Mouse (Mus musculus): ENCODE measurements around the gene Fosl2. TPM values are rescaled to one million over a fixed set of nuclear protein-coding genes. Genes with fewer than 3 reads are reported as not detected.

Fosl2 gene
- total RNA-seq, 2 experiments from 2014 or later, result 24.7 to 34.7 TPM

- intact Hi-C loops (cut with DNase I), result loop anchor here (10.0 kb wide), 3 partner anchors 208 to 538 kb away; partner anchors contain the start of gene Mrpl33
- peak; percentile 52 to 71 for DNase-seq (ENCODE audit: low spot score in 2 of 2)
Observed at GRCm38 (mm10) chr5:32132971-32133501, 2.6 kb upstream of the Fosl2 start.

DNA sequence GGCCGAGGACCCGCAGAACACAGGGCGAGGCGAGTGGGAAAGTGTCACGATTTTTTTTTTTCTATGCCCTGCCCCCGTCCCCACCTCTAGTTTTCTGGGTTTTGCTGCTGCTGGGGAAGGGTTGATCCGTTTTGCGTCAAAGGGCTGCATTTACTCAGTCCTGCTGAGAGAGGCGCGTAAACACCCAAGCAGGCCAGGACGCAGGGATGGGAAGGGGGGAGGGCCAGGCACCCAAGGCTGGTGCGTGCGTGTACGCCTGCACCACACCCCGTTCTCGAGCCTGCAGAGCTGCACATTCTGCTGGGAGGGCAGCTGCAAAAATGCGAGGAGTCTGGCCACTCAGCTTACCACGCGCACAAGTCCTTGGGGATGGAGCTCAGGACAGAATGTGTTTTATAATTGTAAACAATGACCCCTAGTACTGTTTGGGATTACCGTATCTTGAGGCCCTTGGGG lies 2.0 kb upstream of the Fosl2 start:
- DNase-seq (ENCODE audit: low spot score in 2 of 2), result peak; percentile 66 to 87
- intact Hi-C loops (cut with DNase I), result loop anchor here (10.0 kb wide), 3 partner anchors 209 to 539 kb away; partner anchors contain the start of gene Mrpl33

- peak in 1 of 2 experiments; percentile 16 for DNase-seq (ENCODE audit: low spot score in 2 of 2)
- intact Hi-C loops (cut with DNase I), result loop anchor here (10.0 kb wide), 3 partner anchors 209 to 539 kb away; partner anchors contain the start of gene Mrpl33
Observed at GRCm38 (mm10) chr5:32134051-32134732, 1.4 kb upstream of the Fosl2 start.

DNA sequence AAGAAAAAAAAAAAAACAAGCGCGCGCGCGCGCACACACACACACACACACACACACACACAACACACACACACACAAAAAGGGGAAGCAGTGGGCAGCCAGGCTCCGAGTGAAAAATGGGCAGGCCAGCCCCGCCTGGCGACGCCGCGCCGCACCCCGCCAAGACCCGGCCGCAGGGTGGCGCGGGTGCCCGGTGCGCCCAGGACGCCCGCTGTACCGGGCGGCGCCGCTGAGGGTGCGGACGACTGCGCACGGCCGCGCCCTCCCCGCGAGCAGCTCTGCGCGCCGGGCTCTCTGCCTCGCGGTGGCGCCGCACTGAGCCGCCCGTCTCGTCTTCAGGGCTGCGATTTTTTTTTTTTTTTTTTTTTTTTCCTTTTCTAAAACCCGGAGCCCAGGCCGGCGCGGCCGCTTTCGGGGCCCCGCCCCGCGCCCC lies 682 bp upstream of the Fosl2 start:
- intact Hi-C loops (cut with DNase I), result loop anchor here (5.0 to 10.0 kb wide), 4 partner anchors 153 to 540 kb away; partner anchors contain the start of gene Mrpl33
- DNase-seq (ENCODE audit: low spot score in 2 of 2), result no peak

- DNase-seq (ENCODE audit: low spot score in 2 of 2), result peak in 1 of 2 experiments; percentile 43
- intact Hi-C loops (cut with DNase I), result loop anchor here (2.0 to 10.0 kb wide), 5 partner anchors 154 to 572 kb away; partner anchors contain the start of gene Mrpl33
Observed at GRCm38 (mm10) chr5:32136301-32136863, 781 bp downstream of the Fosl2 start.

GRCm38 (mm10) chr5:32137106-32137522 lies 1.5 kb downstream of the Fosl2 start:
- no peak for DNase-seq (ENCODE audit: low spot score in 2 of 2)
- intact Hi-C loops (cut with DNase I), result loop anchor here (2.0 to 10.0 kb wide), 5 partner anchors 155 to 572 kb away; partner anchors contain the start of gene Mrpl33

DNA sequence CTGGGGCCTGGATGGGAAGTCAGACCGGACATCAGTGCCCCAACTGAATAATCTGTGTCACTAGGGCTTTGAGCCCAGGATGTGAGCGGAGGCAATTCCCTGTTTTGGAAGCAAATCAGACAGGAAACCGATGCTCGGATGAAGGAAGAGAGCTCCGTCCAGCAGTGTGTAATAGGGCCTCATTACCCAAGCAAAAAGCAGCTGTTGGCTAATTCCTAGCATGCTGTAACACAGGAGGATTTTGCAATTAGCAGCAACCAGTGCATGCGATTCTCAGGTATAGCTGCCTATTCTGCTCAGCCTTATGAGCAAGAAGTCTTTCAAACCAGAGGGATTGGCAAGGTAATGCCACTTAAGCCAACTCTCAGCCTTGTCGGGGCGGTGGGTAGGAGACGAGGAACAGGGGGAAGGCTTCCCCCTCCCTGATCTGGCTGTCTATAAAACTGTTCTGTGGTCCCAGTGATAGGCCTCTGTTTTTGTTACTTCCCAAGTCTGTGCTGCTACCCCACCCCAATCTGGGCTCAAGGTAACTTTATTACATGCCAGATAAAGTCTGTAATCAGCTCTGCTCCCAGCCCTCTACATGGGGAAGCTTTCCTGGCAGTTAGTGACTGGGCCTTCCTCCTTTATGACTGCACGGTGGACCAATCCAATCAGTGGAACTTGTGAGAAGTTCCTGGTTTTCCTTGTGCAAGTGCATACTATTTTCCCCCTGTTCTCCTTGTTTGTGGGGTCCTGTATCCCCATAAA lies 3.0 kb downstream of the Fosl2 start:
- intact Hi-C loops (cut with DNase I), result loop anchor here (2.0 to 10.0 kb wide), 6 partner anchors 60 to 544 kb away; partner anchors contain the start of gene Mrpl33
- DNase-seq (ENCODE audit: low spot score in 2 of 2), result no peak

GRCm38 (mm10) chr5:32139516-32140037 lies 4.0 kb downstream of the Fosl2 start:
- peak; percentile 76 to 87 for DNase-seq (ENCODE audit: low spot score in 2 of 2)
- intact Hi-C loops (cut with DNase I), result loop anchor here (2.0 to 10.0 kb wide), 6 partner anchors 59 to 545 kb away; partner anchors contain the start of gene Mrpl33

DNA sequence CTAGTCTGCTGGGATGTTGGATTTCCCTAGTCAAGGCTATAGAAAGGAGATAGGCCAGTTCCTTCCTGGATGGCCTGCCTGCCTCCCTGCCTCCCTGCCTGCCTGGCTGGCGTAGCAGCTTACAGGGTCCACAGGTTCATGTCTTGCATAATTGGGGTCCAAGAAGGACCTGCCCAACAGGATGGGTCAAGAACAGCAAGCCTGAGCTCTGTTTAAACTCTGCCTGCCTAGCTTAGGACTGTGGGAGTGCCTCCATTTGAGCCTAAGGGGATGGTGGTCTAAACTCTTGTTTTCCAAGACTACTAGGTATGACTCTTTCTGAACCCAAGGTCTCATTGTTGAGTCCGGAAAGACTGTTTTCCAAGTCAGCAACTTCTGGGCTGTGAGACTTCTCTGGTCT lies 6.3 kb downstream of the Fosl2 start:
- intact Hi-C loops (cut with DNase I), result no loop called here
- DNase-seq (ENCODE audit: low spot score in 2 of 2), result no peak

DNA sequence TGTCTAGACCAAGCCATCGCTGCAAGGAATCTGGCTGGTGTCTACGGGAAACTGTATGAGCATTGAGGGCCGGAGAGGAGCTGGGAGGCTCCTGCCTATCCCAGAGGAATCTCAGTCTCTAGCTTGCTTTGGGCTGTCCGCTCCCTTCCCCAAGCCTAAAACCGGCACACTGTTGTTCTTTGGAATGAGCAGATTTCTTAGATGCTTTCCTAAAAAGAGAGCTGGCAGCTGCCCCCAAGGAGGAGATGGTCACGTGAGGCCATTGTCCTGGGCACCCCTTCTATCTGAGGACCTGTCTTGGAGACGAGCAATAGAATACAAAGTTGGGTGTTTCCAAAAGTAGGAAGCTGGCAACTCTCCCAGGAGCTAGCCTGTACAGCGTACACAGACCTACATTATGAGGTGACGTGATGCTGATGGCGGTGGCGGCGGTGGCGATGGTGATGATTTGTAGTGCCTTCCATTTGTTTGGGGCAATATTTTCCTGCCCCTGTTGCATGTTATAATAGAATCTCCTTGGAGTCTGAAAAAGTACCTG lies 7.9 kb downstream of the Fosl2 start:
- intact Hi-C loops (cut with DNase I), result no loop called here
- no peak for DNase-seq (ENCODE audit: low spot score in 2 of 2)

DNA sequence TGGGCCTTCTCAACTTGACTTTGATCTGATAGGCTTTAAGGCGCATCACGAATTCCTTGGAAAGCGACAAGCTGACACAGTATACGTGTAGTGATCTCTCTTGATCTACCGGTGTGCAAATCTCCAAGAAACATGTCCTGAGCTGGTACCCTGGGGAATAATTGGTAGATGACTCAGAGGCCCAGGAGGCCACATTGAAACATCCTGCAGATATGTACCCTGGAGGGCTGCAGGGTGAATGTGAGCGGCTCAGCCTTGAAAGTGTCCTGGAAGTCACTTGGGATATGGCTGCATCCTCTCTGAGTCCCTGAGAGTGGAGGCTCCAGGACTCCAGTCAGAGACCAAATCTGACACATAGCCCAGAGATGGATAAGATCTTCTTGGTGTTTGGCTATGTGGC lies 10.7 kb downstream of the Fosl2 start:
- DNase-seq (ENCODE audit: low spot score in 2 of 2), result no peak
- intact Hi-C loops (cut with DNase I), result no loop called here

- intact Hi-C loops (cut with DNase I), result no loop called here
- DNase-seq (ENCODE audit: low spot score in 2 of 2), result no peak
Observed at GRCm38 (mm10) chr5:32148593-32148992, 13.0 kb downstream of the Fosl2 start.

DNA sequence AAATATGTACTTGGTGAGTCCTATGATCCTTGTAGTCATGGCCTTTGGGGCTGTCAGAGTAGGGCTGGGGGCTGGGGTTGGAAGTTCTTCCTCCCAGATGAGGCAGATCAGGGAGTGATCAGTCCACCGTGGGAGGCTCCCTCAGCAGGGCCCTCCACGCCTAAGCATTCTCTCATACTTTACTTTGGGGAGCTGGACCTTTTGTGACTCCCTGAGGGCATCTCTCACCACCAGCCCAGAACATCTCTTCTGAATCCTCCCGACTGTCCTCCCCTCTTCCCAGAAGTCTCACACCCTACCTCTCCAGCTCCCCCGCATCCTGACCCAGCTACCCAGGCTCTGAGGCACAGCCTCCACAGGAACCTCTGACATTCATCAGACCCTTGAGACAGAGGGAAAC lies 15.6 kb downstream of the Fosl2 start:
- DNase-seq (ENCODE audit: low spot score in 2 of 2), result no peak
- intact Hi-C loops (cut with DNase I), result no loop called here

DNA sequence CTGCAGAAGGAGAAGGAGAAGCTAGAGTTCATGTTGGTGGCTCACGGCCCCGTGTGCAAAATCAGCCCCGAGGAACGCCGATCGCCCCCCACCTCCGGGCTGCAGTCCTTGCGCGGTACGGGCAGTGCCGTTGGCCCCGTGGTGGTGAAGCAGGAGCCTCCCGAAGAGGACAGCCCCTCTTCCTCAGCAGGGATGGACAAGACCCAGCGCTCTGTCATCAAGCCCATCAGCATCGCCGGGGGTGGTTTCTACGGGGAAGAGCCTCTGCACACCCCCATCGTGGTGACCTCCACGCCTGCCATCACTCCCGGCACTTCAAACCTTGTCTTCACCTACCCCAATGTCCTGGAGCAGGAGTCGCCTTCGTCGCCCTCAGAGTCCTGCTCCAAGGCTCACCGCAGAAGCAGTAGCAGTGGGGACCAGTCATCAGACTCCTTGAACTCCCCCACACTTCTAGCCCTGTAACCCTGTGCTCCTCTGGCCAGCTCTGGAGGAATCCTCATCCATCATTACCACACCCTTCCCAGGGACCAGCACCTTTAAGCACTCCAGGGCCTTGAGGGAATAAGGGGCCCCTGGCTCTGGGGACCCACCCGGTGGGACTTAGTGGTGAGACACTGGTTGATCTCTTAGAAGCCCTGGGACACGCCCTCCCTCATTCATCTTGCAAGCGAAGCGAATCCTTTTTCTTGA lies 17.3 kb downstream of the Fosl2 start:
- intact Hi-C loops (cut with DNase I), result no loop called here
- DNase-seq (ENCODE audit: low spot score in 2 of 2), result no peak

- intact Hi-C loops (cut with DNase I), result no loop called here
- no peak for DNase-seq (ENCODE audit: low spot score in 2 of 2)
Observed at GRCm38 (mm10) chr5:32153418-32153740, 17.8 kb downstream of the Fosl2 start.

DNA sequence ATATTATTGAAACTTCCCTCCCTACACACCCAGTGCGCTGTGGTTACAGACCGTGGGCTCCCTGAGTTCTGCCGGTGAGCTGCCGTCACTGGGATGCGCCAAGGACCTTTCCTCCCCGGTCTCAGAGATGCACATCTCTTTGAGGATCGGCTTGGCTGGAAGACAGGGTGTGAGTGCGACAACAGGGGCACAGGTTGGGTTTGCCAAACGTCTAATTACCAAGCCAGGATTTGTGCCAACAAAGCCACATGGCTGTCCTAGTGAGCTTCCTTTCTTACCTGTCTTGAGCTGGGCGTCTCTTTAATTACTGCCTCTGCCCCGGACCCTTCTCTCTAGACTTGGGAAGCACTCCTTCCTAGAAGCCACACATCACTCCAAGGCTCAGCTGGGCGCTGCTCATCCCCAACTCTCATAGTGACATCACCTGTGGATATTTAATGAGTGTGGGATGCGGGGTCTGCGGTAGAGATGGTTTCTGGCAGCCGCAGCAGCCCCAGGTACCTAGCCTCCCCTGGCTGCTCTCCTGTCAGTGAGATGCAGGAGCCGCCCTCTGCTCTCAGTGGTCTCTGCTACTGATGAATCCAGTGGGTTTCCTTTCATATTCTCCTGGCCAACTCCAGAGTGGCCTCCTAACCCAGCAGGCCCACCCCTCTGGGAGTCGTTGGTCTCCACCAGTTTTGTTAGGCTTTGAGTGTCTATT lies 18.3 kb downstream of the Fosl2 start:
- DNase-seq (ENCODE audit: low spot score in 2 of 2), result no peak
- intact Hi-C loops (cut with DNase I), result no loop called here

- no peak for DNase-seq (ENCODE audit: low spot score in 2 of 2)
- intact Hi-C loops (cut with DNase I), result no loop called here
Observed at GRCm38 (mm10) chr5:32154931-32155688, 19.5 kb downstream of the Fosl2 start.

Data from left cerebral cortex, postnatal 14 days (tissue).